Mouse (Mus musculus) ES-E14 (cell line): ENCODE results near the gene Rgs7.

Experiments used
- HCFC1 ChIP-seq: IDR thresholded peaks from 2 replicates; pipeline ENCODE4 v1.6.1; 2012; ENCODE audit warnings: low read length, inconsistent platforms, borderline replicate concordance; ENCODE audit not compliant: insufficient read depth
- MAFK ChIP-seq: IDR thresholded peaks from 2 replicates; pipeline ENCODE4 v1.6.1; 2014; ENCODE audit warnings: mild to moderate bottlenecking, low read depth, low read length, inconsistent platforms; ENCODE audit not compliant: insufficient read depth
- ZC3H11A ChIP-seq: IDR thresholded peaks from 2 replicates; pipeline ENCODE4 v1.6.1; 2012; ENCODE audit warnings: low read depth, mild to moderate bottlenecking, inconsistent platforms, low read length, borderline replicate concordance
- ZNF384 ChIP-seq: IDR thresholded peaks from 2 replicates; pipeline ENCODE4 v1.6.1; 2012; ENCODE audit warnings: low read depth, low read length, inconsistent platforms

DNA sequence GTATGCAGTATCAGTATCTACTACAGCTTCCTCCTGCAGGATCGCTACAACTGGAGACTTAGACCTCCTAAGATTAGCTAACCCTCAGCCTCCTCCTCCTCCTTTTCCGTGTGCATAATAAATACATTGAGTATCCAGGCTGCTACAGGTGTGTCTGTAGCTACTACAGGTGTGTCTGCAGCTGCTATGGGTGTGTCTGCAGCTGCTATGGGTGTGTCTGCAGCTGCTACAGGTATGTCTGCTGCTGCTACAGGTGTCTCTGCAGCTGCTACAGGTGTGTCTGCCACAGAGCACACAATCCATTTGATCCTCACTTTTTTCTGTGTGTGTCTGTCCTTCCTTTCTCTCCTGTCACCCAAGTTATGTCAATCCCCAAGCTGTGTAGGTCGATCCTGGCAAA is 19.9 kb upstream of the Rgs7 start:
- TF ChIP-seq HCFC1 (no peak), ZNF384 (no peak), MAFK (no peak), ZC3H11A (no peak)
